In the genomic region with DNA sequence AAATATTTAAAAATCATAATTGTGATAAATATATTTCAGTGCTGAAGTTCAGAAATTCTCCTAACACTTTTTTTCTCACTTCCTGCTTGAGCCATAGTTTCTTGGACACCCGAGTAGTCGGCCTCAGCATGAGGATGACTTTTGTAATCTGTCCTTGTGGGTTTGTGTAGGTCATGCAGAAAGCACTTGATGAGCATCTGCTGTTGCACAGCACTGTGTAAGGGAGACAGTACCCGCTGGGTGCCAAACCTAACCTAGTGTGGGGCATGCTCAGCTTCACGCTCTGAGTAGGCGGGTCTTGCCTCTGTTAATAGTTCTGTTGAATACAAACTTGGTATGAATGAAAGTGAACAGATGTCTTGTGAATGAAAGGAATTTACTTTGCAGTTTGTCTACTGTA, we compare ENCODE assay signal across 18 mouse cellular contexts.
DNase-seq lines count a peak whose midpoint lies in the region; ATAC-seq and TF ChIP-seq lines count a peak whose summit lies in the region.
"Had no signal": no experiment of that assay in that cellular context is flagged by ENCODE, and none has a peak within 500 bp of the region (broad histone marks: within the 10 kb centered on the region; RNA-seq: fewer than 3 reads in every experiment).

No protein-coding gene starts in this region.

- 0 out of 2 replicates have a peak, but pooled peaks have one; percentile 38 for ATAC-seq in forebrain, embryonic 13.5 days
- no peak for ATAC-seq in forebrain, embryonic 16.5 days
- no peak for ATAC-seq in hindbrain, embryonic 16.5 days
- ATAC-seq: intestine, embryonic 15.5 days had no signal

- H3K36me3 ChIP-seq in forebrain, embryonic 13.5 days (ENCODE audit: poor library complexity, severe bottlenecking) = peaks cover 47% of the 10 kb centered on the region
- peaks cover 14% of the 10 kb centered on the region; the same call in 1 of the 2 replicates for H3K36me3 ChIP-seq in forebrain, embryonic 16.5 days (ENCODE audit: control insufficient read depth, insufficient read depth)
- H3K36me3 ChIP-seq in hindbrain, embryonic 16.5 days (ENCODE audit: control insufficient read depth, insufficient read depth, low read length) = peaks cover 21% of the 10 kb centered on the region

- peak; percentile 54 for DNase-seq in layer of hippocampus, adult 9-11 months
- no peak for DNase-seq in layer of hippocampus, adult 18-20 months (ENCODE audit: low spot score in 2 of 2)
- peak; percentile 31 for DNase-seq in Muller cell, postnatal 12 days (ENCODE audit: inconsistent ontology term)
- peak; percentile 22 for DNase-seq in brain, embryonic 14.5 days (ENCODE audit: low read depth)
- no peak for DNase-seq in cerebellum, adult 11 months
- DNase-seq: adrenal gland, adult 2 months; cerebellum, adult 2 months; cerebellum, postnatal 10 days; gastrocnemius, postnatal 36 days; heart, postnatal 10 days; kidney, adult 18-20 months had no signal

- no peaks in the 10 kb centered on the region for H3K9me3 ChIP-seq in forebrain, embryonic 13.5 days (replicated peaks)
- no peaks in the 10 kb centered on the region for H3K9me3 ChIP-seq in forebrain, embryonic 16.5 days (ENCODE audit: control insufficient read depth, low read length)
- H3K9me3 ChIP-seq in hindbrain, embryonic 16.5 days (ENCODE audit: control insufficient read depth, low read length) = no peaks in the 10 kb centered on the region
- H3K9me3 ChIP-seq: embryonic facial prominence, embryonic 10.5 days; hindbrain, embryonic 13.5 days; intestine, embryonic 15.5 days had no signal

- H3K27ac ChIP-seq in forebrain, embryonic 13.5 days = no peak overlapping the region
- H3K27ac ChIP-seq in forebrain, embryonic 16.5 days (ENCODE audit: low read length) = no peak overlapping the region
- no peak overlapping the region for H3K27ac ChIP-seq in hindbrain, embryonic 16.5 days (ENCODE audit: low read depth, low read length)
- H3K27ac ChIP-seq: embryonic facial prominence, embryonic 10.5 days; hindbrain, embryonic 13.5 days; intestine, embryonic 15.5 days had no signal

- no peaks in the 10 kb centered on the region for H3K4me1 ChIP-seq in forebrain, embryonic 13.5 days
- H3K4me1 ChIP-seq in forebrain, embryonic 16.5 days (replicated peaks; ENCODE audit: control insufficient read depth, insufficient read depth, low read length) = no peaks in the 10 kb centered on the region
- no peaks in the 10 kb centered on the region for H3K4me1 ChIP-seq in hindbrain, embryonic 16.5 days (ENCODE audit: control insufficient read depth, insufficient read depth, low read depth, low read length)
- H3K4me1 ChIP-seq: embryonic facial prominence, embryonic 10.5 days; hindbrain, embryonic 13.5 days; intestine, embryonic 15.5 days had no signal

- no peaks in the 10 kb centered on the region for H3K27me3 ChIP-seq in forebrain, embryonic 13.5 days
- no peaks in the 10 kb centered on the region for H3K27me3 ChIP-seq in forebrain, embryonic 16.5 days (replicated peaks; ENCODE audit: control insufficient read depth, insufficient read depth, low read length)
- no peaks in the 10 kb centered on the region for H3K27me3 ChIP-seq in hindbrain, embryonic 16.5 days (replicated peaks; ENCODE audit: control insufficient read depth, insufficient read depth, low read length)
- H3K27me3 ChIP-seq: CH12.LX; hindbrain, embryonic 13.5 days; intestine, embryonic 15.5 days had no signal

- no peak for TF ChIP-seq CTCF in brain, embryonic 14.5 days (IDR thresholded peaks at IDR 0.05; ENCODE audit: borderline replicate concordance, extremely low read depth, insufficient read depth, insufficient read length)

- no peak overlapping the region for H3K4me2 ChIP-seq in forebrain, embryonic 13.5 days
- H3K4me2 ChIP-seq in forebrain, embryonic 16.5 days (ENCODE audit: low read length) = no peak overlapping the region
- H3K4me2 ChIP-seq in hindbrain, embryonic 16.5 days (ENCODE audit: low read length) = no peak overlapping the region
- H3K4me2 ChIP-seq: hindbrain, embryonic 13.5 days; intestine, embryonic 15.5 days had no signal

- no peak overlapping the region for H3K4me3 ChIP-seq in forebrain, embryonic 13.5 days
- no peak overlapping the region for H3K4me3 ChIP-seq in forebrain, embryonic 16.5 days (replicated peaks; ENCODE audit: low read length)
- H3K4me3 ChIP-seq in hindbrain, embryonic 16.5 days (ENCODE audit: low read length) = no peak overlapping the region
- H3K4me3 ChIP-seq: embryonic facial prominence, embryonic 10.5 days; hindbrain, embryonic 13.5 days; intestine, embryonic 15.5 days had no signal

- H3K9ac ChIP-seq in forebrain, embryonic 13.5 days = no peak overlapping the region
- no peak overlapping the region for H3K9ac ChIP-seq in forebrain, embryonic 16.5 days (replicated peaks; ENCODE audit: low read depth, low read length)
- no peak overlapping the region for H3K9ac ChIP-seq in hindbrain, embryonic 16.5 days (ENCODE audit: low read depth, low read length)
- H3K9ac ChIP-seq: hindbrain, embryonic 13.5 days; intestine, embryonic 15.5 days had no signal

- no peak for TF ChIP-seq POLR2A in brain, embryonic 14.5 days (IDR thresholded peaks at IDR 0.05; ENCODE audit: borderline replicate concordance, extremely low read depth, insufficient read depth, insufficient read length, poor library complexity, severe bottlenecking)

- WGBS in forebrain, embryonic 13.5 days = 76% methylated on average over 5 of the region's 5 CpGs
- WGBS in forebrain, embryonic 16.5 days = 74% methylated on average over 5 of the region's 5 CpGs
- WGBS in hindbrain, embryonic 16.5 days = 83% methylated on average over 5 of the region's 5 CpGs

Comparison
In these comparisons a context has a peak if more than half of its experiments do, and no peak if none do; other contexts are left out.
1. DNase-seq: peak in layer of hippocampus, adult 9-11 months (single experiment), Muller cell, postnatal 12 days (single experiment) and brain, embryonic 14.5 days (single experiment); none in layer of hippocampus, adult 18-20 months (0 of 2) and cerebellum, adult 11 months (single experiment).